Mouse (Mus musculus): ENCODE measurements around the gene Cdh11. TPM values are rescaled to one million over a fixed set of nuclear protein-coding genes. Genes with fewer than 3 reads are reported as not detected.
A peak's percentile ranks its signal among the peaks of the same experiment; 100 is the strongest.

Cdh11 gene
- polyA plus RNA-seq, 1 experiment: 11.7 TPM

DNA sequence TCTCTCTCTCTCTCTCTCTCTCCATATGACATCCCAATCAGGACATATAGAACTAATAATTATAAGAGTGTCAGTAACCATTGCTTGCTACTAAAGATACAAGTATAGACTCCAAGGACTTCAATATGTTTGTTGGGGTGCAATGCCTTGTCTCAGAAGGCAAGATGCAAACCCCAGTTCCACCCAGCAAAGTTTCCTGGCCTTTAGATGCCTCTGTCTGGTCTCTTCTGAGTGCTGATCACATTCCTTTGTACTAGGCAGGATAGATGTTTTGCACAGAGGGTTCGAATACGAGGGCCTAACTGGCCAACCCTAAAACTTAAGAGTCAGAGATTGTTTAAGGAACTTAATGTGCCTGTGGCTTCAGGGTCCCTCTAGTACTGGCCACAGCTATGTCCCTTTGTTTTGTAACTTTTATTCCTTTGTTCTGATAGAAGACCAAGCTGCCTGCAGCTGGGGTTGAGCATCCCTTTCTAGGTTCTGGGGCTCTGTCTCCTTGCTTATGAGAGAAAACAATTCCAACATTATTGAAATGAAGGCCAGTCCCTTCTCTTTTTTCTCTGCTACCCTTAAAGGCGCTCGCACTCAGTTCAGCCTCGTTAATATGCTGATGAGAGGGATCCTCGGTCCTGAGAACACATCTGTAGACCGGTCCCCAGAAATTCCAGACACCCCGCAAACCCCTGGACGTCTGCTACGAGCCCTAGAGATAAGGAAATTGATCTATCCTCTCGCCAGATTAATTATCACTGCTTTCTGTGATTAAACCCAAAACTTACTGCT lies 2.5 kb downstream of the Cdh11 start:
- TF ChIP-seq CTCF (IDR thresholded peaks at IDR 0.05; ENCODE audit: borderline replicate concordance, insufficient read depth, low read depth, low read length): no peak
- TF ChIP-seq POLR2A (IDR thresholded peaks at IDR 0.05; ENCODE audit: borderline replicate concordance, insufficient read depth, low read length): no peak
- Histone ChIP-seq H3K4me3 (replicated peaks; ENCODE audit: insufficient read depth, low read depth, low read length) (no peak overlapping the region), H3K4me1 (ENCODE audit: control insufficient read depth, insufficient read depth, low read length) (no peaks in the 10 kb centered on the region), H3K27ac (ENCODE audit: insufficient read depth, low read length) (no peak overlapping the region), H3K27me3 (ENCODE audit: control insufficient read depth, insufficient read depth, low read length) (peaks cover 2% of the 10 kb centered on the region; the same call in 1 of the 2 replicates)
- WGBS: 61% methylated on average over 11 of the region's 11 CpGs
- DNase-seq: no peak

DNA sequence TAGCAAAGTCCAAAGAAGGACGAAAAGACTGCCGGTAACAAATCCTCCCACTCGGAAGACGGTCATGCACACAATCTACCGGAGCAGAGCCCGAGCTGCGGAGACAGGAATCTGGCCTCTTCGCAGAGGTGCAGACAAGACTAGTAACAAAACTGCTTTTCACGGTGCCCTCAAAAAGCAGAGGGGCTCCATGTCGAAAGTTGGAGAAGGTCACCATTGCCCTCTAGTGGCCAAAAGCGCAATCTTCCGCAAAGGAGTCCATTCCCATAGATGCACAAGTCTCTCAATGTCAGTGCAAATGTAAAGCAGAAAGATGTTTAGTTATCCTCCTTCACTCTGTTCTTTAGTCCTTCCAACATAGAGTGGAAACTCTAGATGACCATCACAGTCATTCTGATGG lies 4.5 kb downstream of the Cdh11 start:
- Histone ChIP-seq H3K4me3 (replicated peaks; ENCODE audit: insufficient read depth, low read depth, low read length) (peak overlapping the region; percentile 47), H3K4me1 (ENCODE audit: control insufficient read depth, insufficient read depth, low read length) (no peaks in the 10 kb centered on the region), H3K27me3 (ENCODE audit: control insufficient read depth, insufficient read depth, low read length) (peaks cover 2% of the 10 kb centered on the region; the same call in 1 of the 2 replicates), H3K27ac (ENCODE audit: insufficient read depth, low read length) (no peak overlapping the region)
- peak; percentile 49 to 58 for DNase-seq
- WGBS: 2% methylated on average over 12 of the region's 12 CpGs
- TF ChIP-seq POLR2A (IDR thresholded peaks at IDR 0.05; ENCODE audit: borderline replicate concordance, insufficient read depth, low read length) (no peak), CTCF (IDR thresholded peaks at IDR 0.05; ENCODE audit: borderline replicate concordance, insufficient read depth, low read depth, low read length) (peak; percentile 78)

DNA sequence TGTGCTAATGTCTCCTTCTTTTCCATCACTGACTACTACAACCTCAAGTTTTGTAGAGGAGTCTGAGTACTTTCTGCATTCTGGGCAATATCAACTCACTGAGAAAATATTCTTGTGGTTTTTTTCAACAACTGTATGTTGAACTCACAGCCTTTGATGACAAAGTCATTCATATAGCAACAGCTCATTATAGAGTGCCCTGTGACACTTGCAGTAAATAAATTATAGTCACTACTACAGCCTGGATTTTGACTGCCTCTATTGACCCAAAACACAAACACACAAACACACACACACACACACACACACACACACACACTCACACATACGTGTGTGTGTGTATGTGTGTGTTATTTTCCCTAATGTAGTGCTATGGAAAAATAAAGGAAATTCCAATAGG lies 10.8 kb downstream of the Cdh11 start:
- WGBS: 100% methylated on average over 1 of the region's 1 CpGs
- Histone ChIP-seq H3K27ac (ENCODE audit: insufficient read depth, low read length) (no peak overlapping the region), H3K27me3 (ENCODE audit: control insufficient read depth, insufficient read depth, low read length) (no peaks in the 10 kb centered on the region), H3K4me1 (ENCODE audit: control insufficient read depth, insufficient read depth, low read length) (no peaks in the 10 kb centered on the region), H3K4me3 (replicated peaks; ENCODE audit: insufficient read depth, low read depth, low read length) (no peak overlapping the region)
- TF ChIP-seq CTCF (IDR thresholded peaks at IDR 0.05; ENCODE audit: borderline replicate concordance, insufficient read depth, low read depth, low read length): no peak
- no peak for TF ChIP-seq POLR2A (IDR thresholded peaks at IDR 0.05; ENCODE audit: borderline replicate concordance, insufficient read depth, low read length)
- no peak for DNase-seq

DNA sequence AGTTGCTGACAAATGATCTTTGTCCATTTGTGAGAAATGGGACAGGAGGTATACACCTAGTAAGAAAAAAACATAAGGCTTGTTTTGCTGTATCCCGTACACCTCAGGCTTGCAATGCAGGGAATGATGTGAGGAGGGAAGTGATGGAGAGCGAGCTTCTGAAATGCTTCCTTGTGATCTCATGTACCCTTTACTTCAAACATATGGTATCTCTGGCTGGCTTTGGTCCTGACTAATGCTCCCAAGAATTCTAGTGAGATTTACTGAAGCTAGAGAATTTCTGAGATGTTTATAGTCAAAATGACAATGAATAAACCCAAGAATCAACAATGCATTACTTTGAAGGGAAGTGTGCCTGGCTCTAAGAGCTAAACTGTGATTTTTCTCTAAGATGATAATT lies 14.0 kb downstream of the Cdh11 start:
- DNase-seq: no peak
- Histone ChIP-seq H3K27me3 (ENCODE audit: control insufficient read depth, insufficient read depth, low read length) (no peaks in the 10 kb centered on the region), H3K27ac (ENCODE audit: insufficient read depth, low read length) (no peak overlapping the region), H3K4me1 (ENCODE audit: control insufficient read depth, insufficient read depth, low read length) (no peaks in the 10 kb centered on the region), H3K4me3 (replicated peaks; ENCODE audit: insufficient read depth, low read depth, low read length) (no peak overlapping the region)
- TF ChIP-seq CTCF (IDR thresholded peaks at IDR 0.05; ENCODE audit: borderline replicate concordance, insufficient read depth, low read depth, low read length): no peak
- no peak for TF ChIP-seq POLR2A (IDR thresholded peaks at IDR 0.05; ENCODE audit: borderline replicate concordance, insufficient read depth, low read length)
- WGBS: 90% methylated on average over 2 of the region's 2 CpGs

DNA sequence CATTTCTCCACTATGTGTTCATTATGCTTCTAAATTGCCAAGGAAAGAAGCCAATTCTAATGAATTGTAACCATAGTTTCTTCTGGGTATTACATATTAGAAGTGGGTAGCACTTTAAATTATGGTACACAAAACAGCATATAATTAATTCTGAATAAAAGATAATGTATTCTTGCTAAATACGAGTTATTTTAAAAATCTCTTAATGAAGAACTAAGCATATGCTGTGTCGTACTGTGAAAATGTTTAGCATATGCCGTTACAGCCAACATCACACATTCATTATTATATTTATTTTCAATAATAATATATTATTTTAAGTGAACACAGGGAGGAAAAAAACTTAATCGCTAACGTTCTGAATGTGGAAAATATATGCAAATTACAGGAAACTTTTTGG lies 31.6 kb downstream of the Cdh11 start:
- H3K27me3 ChIP-seq (ENCODE audit: control insufficient read depth, insufficient read depth, low read length): no peaks in the 10 kb centered on the region
- no peak overlapping the region for H3K4me3 ChIP-seq (replicated peaks; ENCODE audit: insufficient read depth, low read depth, low read length)
- no peak overlapping the region for H3K27ac ChIP-seq (ENCODE audit: insufficient read depth, low read length)
- no peaks in the 10 kb centered on the region for H3K4me1 ChIP-seq (ENCODE audit: control insufficient read depth, insufficient read depth, low read length)
- DNase-seq: no peak
- 81% methylated on average over 5 of the region's 5 CpGs for WGBS
- TF ChIP-seq POLR2A (IDR thresholded peaks at IDR 0.05; ENCODE audit: borderline replicate concordance, insufficient read depth, low read length) (no peak), CTCF (IDR thresholded peaks at IDR 0.05; ENCODE audit: borderline replicate concordance, insufficient read depth, low read depth, low read length) (no peak)

DNA sequence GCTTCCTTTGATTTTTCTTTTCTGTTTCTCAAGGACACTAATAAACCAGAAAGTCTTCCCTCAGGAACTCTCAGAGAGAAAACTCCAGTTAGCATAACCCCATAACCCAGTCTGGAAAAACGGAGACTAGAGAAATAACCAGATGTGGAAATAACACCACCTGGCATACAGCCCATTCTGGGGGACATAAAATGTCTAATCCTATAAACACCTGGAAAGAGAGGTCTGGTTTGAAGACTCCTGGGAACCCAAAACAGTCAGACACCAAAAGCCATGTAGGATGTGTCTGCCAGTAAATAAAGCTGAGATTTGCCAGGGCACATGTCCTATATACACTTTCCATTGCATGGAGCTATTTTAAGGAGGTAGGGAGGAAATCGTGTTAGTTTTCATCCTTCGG lies 42.5 kb downstream of the Cdh11 start:
- Histone ChIP-seq H3K4me3 (replicated peaks; ENCODE audit: insufficient read depth, low read depth, low read length) (no peak overlapping the region), H3K4me1 (ENCODE audit: control insufficient read depth, insufficient read depth, low read length) (peaks cover 9% of the 10 kb centered on the region; the same call in 1 of the 2 replicates), H3K27ac (ENCODE audit: insufficient read depth, low read length) (no peak overlapping the region), H3K27me3 (ENCODE audit: control insufficient read depth, insufficient read depth, low read length) (no peaks in the 10 kb centered on the region)
- whole genome bisulfite sequencing: 78% methylated on average over 3 of the region's 3 CpGs
- TF ChIP-seq CTCF (IDR thresholded peaks at IDR 0.05; ENCODE audit: borderline replicate concordance, insufficient read depth, low read depth, low read length) (no peak), POLR2A (IDR thresholded peaks at IDR 0.05; ENCODE audit: borderline replicate concordance, insufficient read depth, low read length) (no peak)
- no peak for DNase-seq

DNA sequence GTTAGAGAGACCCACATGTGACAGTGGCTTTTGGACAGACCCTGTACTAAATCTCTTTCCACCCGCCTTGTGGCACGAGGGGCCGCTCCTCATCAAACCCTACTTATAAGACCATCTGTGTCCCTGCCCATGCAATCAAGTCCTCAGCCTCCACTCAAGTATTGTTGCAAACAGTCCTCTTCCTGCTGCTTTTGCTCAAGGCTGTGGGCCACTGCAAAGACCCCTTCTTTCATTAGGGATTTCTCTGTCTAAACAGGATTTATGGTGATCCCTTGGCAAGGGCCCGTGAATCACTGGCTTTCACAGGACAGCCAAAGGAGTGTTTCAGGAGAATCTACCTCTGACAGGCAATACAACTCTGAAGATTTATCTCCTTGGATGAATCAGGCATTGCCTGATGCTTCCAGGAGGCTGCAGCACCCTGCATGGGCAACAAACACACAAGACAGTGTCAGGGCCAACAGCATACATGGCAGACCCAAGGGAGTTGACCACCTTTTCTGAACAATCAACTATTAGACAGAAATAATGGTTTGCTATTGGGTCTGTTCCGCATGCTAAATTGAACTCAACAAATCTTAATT lies 43.3 kb downstream of the Cdh11 start:
- 95% methylated on average over 5 of the region's 5 CpGs for WGBS
- H3K4me3 ChIP-seq (replicated peaks; ENCODE audit: insufficient read depth, low read depth, low read length): no peak overlapping the region
- no peak overlapping the region for H3K27ac ChIP-seq (ENCODE audit: insufficient read depth, low read length)
- no peak for TF ChIP-seq CTCF (IDR thresholded peaks at IDR 0.05; ENCODE audit: borderline replicate concordance, insufficient read depth, low read depth, low read length)
- no peak for TF ChIP-seq POLR2A (IDR thresholded peaks at IDR 0.05; ENCODE audit: borderline replicate concordance, insufficient read depth, low read length)
- peaks cover 9% of the 10 kb centered on the region; the same call in 1 of the 2 replicates for H3K4me1 ChIP-seq (ENCODE audit: control insufficient read depth, insufficient read depth, low read length)
- H3K27me3 ChIP-seq (ENCODE audit: control insufficient read depth, insufficient read depth, low read length): no peaks in the 10 kb centered on the region
- DNase-seq: no peak

DNA sequence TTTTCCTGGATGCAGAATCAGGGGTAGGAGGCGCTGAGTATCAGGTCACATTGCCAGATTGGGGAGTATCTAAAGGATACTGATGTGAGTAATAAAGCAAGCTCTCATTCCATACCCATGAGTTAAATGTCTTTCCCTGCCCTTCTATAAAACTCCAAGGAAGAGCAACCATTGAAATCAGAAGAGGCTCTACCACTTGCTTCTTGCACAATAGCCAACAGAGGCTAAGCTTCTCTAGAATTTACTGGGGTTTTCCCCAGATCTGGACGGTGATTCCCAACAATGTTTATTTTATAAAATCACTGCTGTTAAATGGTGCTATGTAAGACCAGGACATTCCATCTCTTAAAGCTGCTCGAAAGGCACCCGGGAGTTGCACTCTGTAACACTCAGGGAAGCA lies 44.5 kb downstream of the Cdh11 start:
- DNase-seq: no peak
- 95% methylated on average over 4 of the region's 4 CpGs for WGBS
- peaks cover 9% of the 10 kb centered on the region; the same call in 1 of the 2 replicates for H3K4me1 ChIP-seq (ENCODE audit: control insufficient read depth, insufficient read depth, low read length)
- no peaks in the 10 kb centered on the region for H3K27me3 ChIP-seq (ENCODE audit: control insufficient read depth, insufficient read depth, low read length)
- H3K4me3 ChIP-seq (replicated peaks; ENCODE audit: insufficient read depth, low read depth, low read length): no peak overlapping the region
- TF ChIP-seq POLR2A (IDR thresholded peaks at IDR 0.05; ENCODE audit: borderline replicate concordance, insufficient read depth, low read length) (no peak), CTCF (IDR thresholded peaks at IDR 0.05; ENCODE audit: borderline replicate concordance, insufficient read depth, low read depth, low read length) (no peak)
- no peak overlapping the region for H3K27ac ChIP-seq (ENCODE audit: insufficient read depth, low read length)

Measured in cerebellum, adult 2 months (tissue).